Mouse (Mus musculus): ENCODE measurements around the gene Cenpx. TPM values are rescaled to one million over a fixed set of nuclear protein-coding genes. Genes with fewer than 3 reads are reported as not detected.
"Not testable (repeated sequence)": the region's sequence is repeated elsewhere in the genome, so short reads cannot be mapped to it uniquely, and the experiment has no call there.

Gene Cenpx
- 42.0 and 251 TPM in 2 replicates for polyA plus RNA-seq (2012)

GRCm38 (mm10) chr11:120713580-120714518 lies at the start of gene Cenpx, which contains the start of gene Lrrc45:
Gene Cenpx, minus strand, starts transcription at chr11:120713738.
Gene Lrrc45, plus strand, starts transcription at chr11:120713925.
- TF ChIP-seq GATA1 (IDR thresholded peaks at IDR 0.05; ENCODE audit: low read length): no peak

DNA sequence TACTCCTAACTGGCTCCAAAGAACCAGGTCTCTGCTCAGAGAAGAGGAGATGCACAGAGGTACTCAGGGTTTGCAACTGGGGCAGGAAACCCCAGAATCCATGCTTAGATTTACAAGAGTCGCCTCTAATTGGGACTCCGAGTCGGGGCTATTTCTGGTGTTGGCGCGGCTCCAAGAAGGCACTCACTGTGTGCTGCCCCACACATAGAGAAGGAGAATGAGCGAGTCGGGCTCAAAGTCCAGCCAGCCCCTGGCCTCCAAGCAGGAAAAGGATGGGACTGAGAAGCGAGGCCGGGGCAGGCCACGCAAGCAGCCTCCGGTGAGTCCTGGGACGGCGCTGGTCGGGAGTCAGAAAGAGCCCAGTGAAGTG lies 49.1 kb upstream of the Cenpx start, which contains the start of gene Hmga1b:
TSS of gene Hmga1b (plus strand) at position 123 of the 370 bp plus-strand sequence.
- TF ChIP-seq GATA1 (IDR thresholded peaks at IDR 0.05; ENCODE audit: low read length): not testable (repeated sequence)

DNA sequence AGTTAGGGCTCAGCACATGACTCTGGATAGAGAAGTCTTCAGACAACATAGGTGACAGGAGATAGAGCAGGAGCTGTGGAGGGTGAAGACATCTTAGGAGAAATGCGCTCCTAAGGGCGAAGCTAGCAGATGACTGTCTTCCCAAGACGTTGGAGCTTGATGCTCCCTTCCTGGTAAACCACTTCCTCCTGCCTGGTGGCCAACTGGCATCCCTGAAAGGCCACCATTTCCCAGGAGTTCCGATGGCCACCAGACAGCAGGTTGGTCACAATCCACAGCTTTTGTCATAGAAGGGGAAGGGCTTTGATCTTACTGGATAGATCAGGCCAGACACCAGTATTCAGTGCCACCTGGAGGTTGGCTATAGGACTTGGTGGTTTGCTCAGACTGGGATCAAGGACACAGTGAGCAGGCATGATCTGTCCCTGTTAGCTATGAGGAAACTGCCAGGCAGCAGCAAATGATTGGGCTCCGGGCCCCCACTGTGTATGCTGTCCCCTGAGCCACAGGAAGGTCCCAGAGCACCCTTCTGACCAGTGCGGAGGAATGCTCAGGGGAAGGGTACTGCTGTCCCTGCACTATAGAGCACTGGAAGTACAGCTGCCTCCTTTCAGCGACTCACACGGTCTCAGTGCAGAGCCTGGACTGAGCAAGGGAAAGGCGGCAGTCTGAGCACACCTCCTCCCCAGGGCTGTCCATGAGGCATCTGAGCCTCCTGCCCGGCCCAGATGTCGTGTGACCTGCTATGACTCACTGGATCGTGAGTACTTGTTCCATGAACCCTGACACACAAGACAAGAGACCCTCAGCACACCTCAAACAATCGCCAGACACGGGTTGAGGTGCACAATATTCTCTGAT lies 48.5 kb upstream of the Cenpx start:
- TF ChIP-seq GATA1 (IDR thresholded peaks at IDR 0.05; ENCODE audit: low read length): no peak

- TF ChIP-seq GATA1 (IDR thresholded peaks at IDR 0.05; ENCODE audit: low read length): no peak
These were observed 46.7 kb upstream of the Cenpx start for GRCm38 (mm10) chr11:120760236-120760635.

DNA sequence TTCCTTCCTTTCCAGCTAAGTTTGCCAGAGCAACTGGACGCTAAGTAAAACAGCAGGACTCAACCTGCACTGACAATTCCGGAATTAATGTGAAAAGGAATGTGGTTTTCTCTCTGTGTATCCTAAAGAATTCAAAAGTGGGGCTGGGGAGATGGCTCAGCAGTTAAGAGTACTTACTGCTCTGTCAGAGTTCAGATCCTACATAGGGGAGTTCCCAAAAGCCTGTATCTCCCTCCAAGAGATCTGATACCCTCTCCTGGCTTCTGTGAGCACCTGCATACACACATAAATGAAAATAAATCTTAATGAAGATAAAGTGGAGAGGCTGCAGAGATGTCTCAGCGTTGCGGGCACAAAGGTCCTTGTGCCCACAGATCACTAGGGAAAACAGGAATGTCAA lies 38.1 kb upstream of the Cenpx start:
- TF ChIP-seq GATA1 (IDR thresholded peaks at IDR 0.05; ENCODE audit: low read length): no peak

DNA sequence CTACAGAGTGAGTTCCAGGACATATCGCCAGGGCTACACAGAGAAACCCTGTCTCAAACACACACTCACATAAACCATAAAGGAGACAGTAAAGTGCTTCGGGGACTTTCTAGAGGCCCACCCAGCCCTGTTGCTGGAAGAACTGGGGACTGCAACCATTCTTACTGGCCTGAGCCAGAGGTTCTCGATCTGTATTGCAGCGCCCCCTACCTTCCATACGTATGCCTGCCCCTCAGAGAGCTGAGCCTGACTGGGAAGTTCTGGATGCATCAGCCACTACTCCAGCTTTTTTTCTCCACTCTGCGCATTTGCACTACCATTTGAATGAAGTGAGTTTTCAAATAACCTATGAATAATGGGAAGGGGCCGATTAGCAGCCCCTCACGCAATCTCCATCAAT lies 35.9 kb upstream of the Cenpx start:
- TF ChIP-seq GATA1 (IDR thresholded peaks at IDR 0.05; ENCODE audit: low read length): no peak

DNA sequence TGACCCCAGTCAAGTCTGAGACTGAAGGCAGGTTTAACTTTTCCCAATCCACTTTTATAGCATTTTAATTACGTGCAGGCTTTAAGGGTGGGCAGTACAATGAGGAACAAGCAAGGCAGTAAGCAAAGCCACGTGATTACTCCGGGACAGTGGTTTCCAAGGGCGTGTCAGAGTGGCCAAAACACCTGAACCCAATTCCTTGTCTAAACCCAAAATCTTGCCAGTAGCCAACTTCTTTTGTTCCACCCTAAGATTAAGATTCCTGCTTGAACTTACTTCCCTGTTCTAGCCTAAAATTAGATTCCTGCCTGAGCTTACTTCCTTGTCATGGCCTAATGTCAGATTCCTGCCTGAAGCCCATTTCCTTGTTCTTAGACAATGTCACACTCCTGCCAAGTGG lies 34.4 kb upstream of the Cenpx start:
- TF ChIP-seq GATA1 (IDR thresholded peaks at IDR 0.05; ENCODE audit: low read length): no peak

GRCm38 (mm10) chr11:120744121-120744701 lies 30.7 kb upstream of the Cenpx start:
- no peak for TF ChIP-seq GATA1 (IDR thresholded peaks at IDR 0.05; ENCODE audit: low read length)

GRCm38 (mm10) chr11:120740981-120741380 lies 27.4 kb upstream of the Cenpx start:
- TF ChIP-seq GATA1 (IDR thresholded peaks at IDR 0.05; ENCODE audit: low read length): no peak

DNA sequence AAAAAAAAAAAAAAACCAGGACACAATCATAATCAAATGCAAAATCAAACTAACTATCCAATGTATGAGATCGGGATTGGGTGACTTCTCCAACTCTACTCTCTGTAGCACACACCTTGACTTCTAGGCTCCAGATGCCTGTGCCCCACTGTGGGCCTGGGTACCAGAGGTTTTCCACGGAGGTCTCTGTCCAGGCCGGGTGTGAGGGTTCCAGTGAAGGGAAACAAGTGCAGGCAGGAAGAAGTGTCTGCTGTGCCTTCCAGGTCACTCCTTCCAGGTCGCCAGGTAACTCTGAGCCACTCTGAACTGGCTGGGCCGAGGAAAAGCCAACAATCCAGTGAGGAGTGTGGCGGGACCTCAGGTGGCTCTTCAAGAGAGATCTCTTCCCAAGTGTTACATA lies 22.9 kb upstream of the Cenpx start:
- no peak for TF ChIP-seq GATA1 (IDR thresholded peaks at IDR 0.05; ENCODE audit: low read length)

GRCm38 (mm10) chr11:120733521-120733920 lies 20.0 kb upstream of the Cenpx start:
- no peak for TF ChIP-seq GATA1 (IDR thresholded peaks at IDR 0.05; ENCODE audit: low read length)

DNA sequence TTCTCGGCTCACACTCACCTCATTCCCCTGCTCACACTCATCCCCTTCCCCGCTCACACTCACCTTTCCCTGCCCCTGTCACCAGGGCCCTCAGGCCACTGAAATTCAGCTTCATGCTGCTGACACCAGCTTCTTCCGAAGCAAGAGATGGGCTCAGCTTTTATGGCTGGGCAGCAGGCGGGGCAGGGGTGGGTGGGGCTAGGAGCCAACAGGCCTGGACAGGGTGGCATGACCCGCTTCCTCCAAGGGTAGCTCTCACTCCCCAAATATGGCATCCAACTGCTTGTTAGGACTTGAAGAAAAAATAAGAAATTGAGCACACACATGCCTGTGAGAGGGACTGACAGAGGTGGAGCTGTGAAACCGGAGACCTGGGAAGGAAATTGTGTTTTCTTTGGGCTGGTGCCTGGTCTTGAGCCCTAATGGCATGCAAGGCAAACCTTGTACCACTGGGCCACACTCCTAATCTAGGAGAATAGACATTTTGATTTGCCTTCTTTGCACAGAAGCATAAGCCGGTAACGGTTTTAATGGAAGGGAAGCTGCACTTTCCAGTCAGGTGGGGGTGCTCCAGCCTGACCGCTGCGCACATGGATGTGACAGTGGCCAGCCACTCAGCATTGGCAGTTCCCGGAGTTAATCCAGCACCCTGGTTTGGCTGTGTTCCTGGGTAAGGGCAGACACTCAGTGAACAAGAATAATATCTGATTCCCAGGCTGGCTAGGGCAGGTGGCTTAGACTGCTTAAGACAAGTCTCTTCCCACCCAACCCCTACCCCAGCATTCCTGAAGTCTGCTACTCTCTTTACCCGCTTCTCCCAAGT lies 18.5 kb upstream of the Cenpx start, which contains the start of gene Cbr2:
TSS of gene Cbr2 (minus strand) at position 257 of the 823 bp plus-strand sequence.
- no peak for TF ChIP-seq GATA1 (IDR thresholded peaks at IDR 0.05; ENCODE audit: low read length)

DNA sequence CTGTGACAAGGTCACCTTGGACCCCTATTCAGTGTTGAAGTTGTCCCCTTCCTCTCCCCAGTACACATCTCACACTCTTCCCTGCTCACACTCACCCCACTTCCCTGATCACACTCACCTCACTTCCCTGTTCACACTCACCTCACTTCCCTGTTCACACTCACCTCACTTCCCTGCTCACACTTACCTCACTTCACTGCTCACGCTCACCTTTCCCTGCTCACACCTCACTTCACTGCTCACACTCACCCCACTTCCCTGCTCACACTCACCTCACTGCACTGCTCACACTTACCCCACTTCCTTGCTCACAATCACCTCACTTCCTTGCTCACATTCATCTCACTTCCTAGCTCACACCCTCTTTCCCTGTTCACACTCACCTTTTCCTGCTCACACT lies 17.9 kb upstream of the Cenpx start:
- no peak for TF ChIP-seq GATA1 (IDR thresholded peaks at IDR 0.05; ENCODE audit: low read length)

DNA sequence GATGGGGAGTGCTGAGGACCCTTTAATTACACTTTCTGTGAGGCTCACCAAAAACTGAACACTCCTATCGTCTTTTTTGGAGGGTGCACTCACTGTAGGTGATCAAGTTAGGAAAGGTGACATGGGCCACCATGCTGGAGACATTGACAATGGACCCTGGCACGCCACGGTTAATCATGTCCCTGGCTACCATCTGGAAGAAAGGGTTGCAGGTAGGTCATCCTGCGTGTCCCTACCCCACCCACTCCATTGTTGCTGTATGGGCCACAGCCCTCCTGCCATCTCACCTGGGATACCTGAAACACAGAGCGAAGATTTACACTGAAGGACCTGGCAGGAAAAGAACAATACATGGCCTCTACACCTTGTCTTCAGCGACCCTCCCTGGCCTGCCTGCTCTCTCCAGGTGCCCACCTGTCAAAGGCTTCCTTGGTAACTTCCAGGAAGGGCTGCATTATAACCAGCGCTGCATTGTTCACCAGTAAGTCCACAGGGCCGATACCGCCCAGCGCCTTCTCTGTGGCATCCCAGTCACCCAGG lies 16.9 kb upstream of the Cenpx start:
- TF ChIP-seq GATA1 (IDR thresholded peaks at IDR 0.05; ENCODE audit: low read length): no peak

Measured in G1E-ER4 (cell line).